Mouse (Mus musculus): ENCODE measurements around the gene Tipin. TPM values are rescaled to one million over a fixed set of nuclear protein-coding genes. Genes with fewer than 3 reads are reported as not detected.
A peak's percentile ranks its signal among the peaks of the same experiment; 100 is the strongest.

The Tipin gene
- total and polyA plus RNA-seq, 3 experiments = 179 to 443 (median 204) TPM

DNA sequence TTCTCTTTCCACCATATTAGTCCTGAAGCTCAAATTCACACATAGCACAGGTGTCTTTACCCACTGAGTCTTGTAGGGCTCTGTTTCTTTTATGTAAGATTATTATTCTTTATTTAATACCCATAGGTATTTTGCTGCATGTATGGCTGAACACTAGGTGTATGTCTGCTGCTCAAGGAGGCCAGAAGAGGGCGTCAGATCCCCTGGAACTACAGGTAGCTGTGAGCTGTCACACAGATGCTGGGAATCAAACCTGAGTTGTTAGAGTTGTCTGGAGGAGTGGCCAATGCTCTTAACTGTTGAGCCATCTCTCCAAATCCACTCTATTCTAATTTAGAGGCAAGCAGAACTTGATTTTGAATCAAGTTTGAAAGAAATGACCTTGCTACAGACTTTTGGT, 30.7 kb downstream of the Tipin start:
- H3K27me3 ChIP-seq (replicated peaks) = no peaks in the 10 kb centered on the region
- H3K27ac ChIP-seq (ENCODE audit: insufficient read depth, low read depth) = no peak overlapping the region
- no peak overlapping the region for H3K4me3 ChIP-seq (replicated peaks in 1 of 3; ENCODE audit: low read depth in 2 of 3, low read length in 2 of 3, poor library complexity in 1 of 3)
- H3K9ac ChIP-seq (ENCODE audit: insufficient read depth, low read depth) = no peak overlapping the region
- no peaks in the 10 kb centered on the region for H3K9me3 ChIP-seq (replicated peaks; ENCODE audit: low read length)
- no peaks in the 10 kb centered on the region for H3K4me1 ChIP-seq (ENCODE audit: control insufficient read depth in 1 of 2, insufficient read depth in 2 of 2)
- in situ Hi-C loops (cut with MboI; ENCODE audit: low pct_ligation_motif_present, low pct_unique_long_range_greater_than_20kb, low sequenced_read_pairs) = loop anchor here (25.0 kb wide), 1 partner anchor 625 kb away; no protein-coding TSS in a partner anchor
- H3K79me2 ChIP-seq (replicated peaks; ENCODE audit: control insufficient read depth, extremely low read depth, insufficient read depth, poor library complexity, severe bottlenecking) = no peaks in the 10 kb centered on the region
- no peak overlapping the region for H3K4me2 ChIP-seq (ENCODE audit: insufficient read depth, low read depth, poor library complexity, severe bottlenecking)
- dilution Hi-C loops (cut with MboI; ENCODE audit: extremely low pct_ligation_motif_present, extremely low pct_unique_long_range_greater_than_20kb, low sequenced_read_pairs) = no loop called here
- peaks cover 24 to 70% of the 10 kb centered on the region in 2 experiments for H3K36me3 ChIP-seq (replicated peaks in 1 of 2; ENCODE audit: control insufficient read depth in 1 of 2, insufficient read depth in 1 of 2, low read length in 1 of 2)
- DNase-seq (ENCODE audit: extremely low read depth) = peak; percentile 16
- TF ChIP-seq RAD21 (IDR thresholded peaks at IDR 0.05; ENCODE audit: low read depth, low read length) = peak; percentile 33
- TF ChIP-seq SMC3 (IDR thresholded peaks at IDR 0.05; ENCODE audit: low read depth, low read length) = 0 out of 2 replicates have a peak, but pooled peaks have one; percentile 16
- TF ChIP-seq KAT2A (IDR thresholded peaks at IDR 0.05; ENCODE audit: insufficient replicate concordance, low read length) = no peak
- TF ChIP-seq CTCF (conservative IDR thresholded peaks at IDR 0.05 in 1 of 2, IDR thresholded peaks at IDR 0.05 in 1 of 2; ENCODE audit: low read depth in 2 of 2, low read length in 2 of 2) = peak in 1 of 2 experiments; percentile 56; a peak in 2 of 4 replicates

DNA sequence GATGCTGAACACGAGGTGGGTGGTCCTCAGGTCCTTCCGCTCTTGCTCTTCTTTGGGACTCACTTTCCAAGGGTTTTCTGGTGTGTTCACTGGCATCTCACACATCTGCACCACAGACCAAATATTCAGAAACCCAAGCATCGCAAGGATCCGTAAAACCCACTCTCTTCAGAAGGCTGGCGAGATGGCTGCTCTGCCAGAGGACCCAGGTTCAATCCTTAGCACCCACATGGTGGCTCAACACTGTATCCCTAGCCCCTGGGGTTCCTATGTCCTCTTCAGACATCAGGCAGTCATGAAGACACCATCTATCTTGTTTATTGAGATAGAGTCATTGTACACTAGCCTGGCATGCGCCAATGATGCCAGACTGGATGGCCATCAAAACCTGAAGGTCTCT, 33.3 kb downstream of the Tipin start:
- DNase-seq (ENCODE audit: extremely low read depth) = no peak
- TF ChIP-seq GABPA (IDR thresholded peaks at IDR 0.05; ENCODE audit: insufficient replicate concordance, low read depth, low read length) (no peak), BHLHE40 (IDR thresholded peaks at IDR 0.05; ENCODE audit: low read depth, low read length) (no peak), EP300 (IDR thresholded peaks at IDR 0.05; ENCODE audit: low read length) (no peak), HCFC1 (IDR thresholded peaks at IDR 0.05; ENCODE audit: low read depth, low read length) (no peak), MEF2A (IDR thresholded peaks at IDR 0.05; ENCODE audit: borderline replicate concordance, low read depth, low read length) (no peak), CHD2 (IDR thresholded peaks at IDR 0.05; ENCODE audit: low read length) (no peak), USF2 (conservative IDR thresholded peaks at IDR 0.05; ENCODE audit: low read depth, low read length) (no peak), ZNF384 (IDR thresholded peaks at IDR 0.05; ENCODE audit: low read depth, low read length) (no peak)
- H3K4me1 ChIP-seq (ENCODE audit: control insufficient read depth in 1 of 2, insufficient read depth in 2 of 2) = no peaks in the 10 kb centered on the region
- no peak overlapping the region for H3K4me3 ChIP-seq (replicated peaks in 1 of 3; ENCODE audit: low read depth in 2 of 3, low read length in 2 of 3, poor library complexity in 1 of 3)
- no peak overlapping the region for H3K27ac ChIP-seq (ENCODE audit: insufficient read depth, low read depth)
- in situ Hi-C loops (cut with MboI; ENCODE audit: low pct_ligation_motif_present, low pct_unique_long_range_greater_than_20kb, low sequenced_read_pairs) (loop anchor here (25.0 kb wide), 1 partner anchor 623 kb away; no protein-coding TSS in a partner anchor), dilution Hi-C loops (cut with MboI; ENCODE audit: extremely low pct_ligation_motif_present, extremely low pct_unique_long_range_greater_than_20kb, low sequenced_read_pairs) (no loop called here)
- H3K9me3 ChIP-seq (replicated peaks; ENCODE audit: low read length) = no peaks in the 10 kb centered on the region
- no peak overlapping the region for H3K4me2 ChIP-seq (ENCODE audit: insufficient read depth, low read depth, poor library complexity, severe bottlenecking)
- no peaks in the 10 kb centered on the region for H3K79me2 ChIP-seq (replicated peaks; ENCODE audit: control insufficient read depth, extremely low read depth, insufficient read depth, poor library complexity, severe bottlenecking)
- no peaks in the 10 kb centered on the region for H3K27me3 ChIP-seq (replicated peaks)
- H3K36me3 ChIP-seq (replicated peaks in 1 of 2; ENCODE audit: control insufficient read depth in 1 of 2, insufficient read depth in 1 of 2, low read length in 1 of 2) = peaks cover 22 to 72% of the 10 kb centered on the region in 2 experiments
- H3K9ac ChIP-seq (ENCODE audit: insufficient read depth, low read depth) = no peak overlapping the region

DNA sequence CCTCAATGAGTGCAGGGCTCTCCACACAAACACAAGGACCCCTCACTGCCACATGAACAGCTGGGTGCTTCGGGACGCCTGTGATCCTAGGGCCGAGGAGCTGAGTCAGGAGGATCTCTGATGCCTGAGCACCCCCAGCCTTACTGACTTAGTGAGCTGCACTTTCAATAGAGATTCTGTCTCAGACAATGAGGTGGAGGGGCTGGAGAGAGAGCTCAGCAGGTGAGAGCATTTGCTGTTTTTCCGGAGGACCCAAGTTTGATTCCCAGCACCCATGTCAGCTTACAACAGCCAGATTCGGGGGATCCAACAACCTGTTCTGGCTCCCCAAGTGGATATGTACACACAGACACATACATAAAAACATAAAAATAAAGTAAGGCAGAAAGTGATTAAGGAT, 35.6 kb downstream of the Tipin start:
- Histone ChIP-seq H3K9me3 (replicated peaks; ENCODE audit: low read length) (no peaks in the 10 kb centered on the region), H3K4me3 (replicated peaks in 1 of 3; ENCODE audit: low read depth in 2 of 3, low read length in 2 of 3, poor library complexity in 1 of 3) (no peak overlapping the region), H3K36me3 (replicated peaks in 1 of 2; ENCODE audit: control insufficient read depth in 1 of 2, insufficient read depth in 1 of 2, low read length in 1 of 2) (peaks cover 35 to 77% of the 10 kb centered on the region in 2 experiments), H3K27ac (ENCODE audit: insufficient read depth, low read depth) (no peak overlapping the region), H3K9ac (ENCODE audit: insufficient read depth, low read depth) (no peak overlapping the region), H3K27me3 (replicated peaks) (no peaks in the 10 kb centered on the region), H3K4me1 (ENCODE audit: control insufficient read depth in 1 of 2, insufficient read depth in 2 of 2) (no peaks in the 10 kb centered on the region), H3K79me2 (replicated peaks; ENCODE audit: control insufficient read depth, extremely low read depth, insufficient read depth, poor library complexity, severe bottlenecking) (no peaks in the 10 kb centered on the region), H3K4me2 (ENCODE audit: insufficient read depth, low read depth, poor library complexity, severe bottlenecking) (no peak overlapping the region)
- no peak for DNase-seq (ENCODE audit: extremely low read depth)
- no peak for TF ChIP-seq MXI1 (IDR thresholded peaks at IDR 0.05; ENCODE audit: low read depth, low read length)
- TF ChIP-seq KAT2A (IDR thresholded peaks at IDR 0.05; ENCODE audit: insufficient replicate concordance, low read length) = no peak
- TF ChIP-seq ELF1 (IDR thresholded peaks at IDR 0.05; ENCODE audit: low read depth, low read length) = no peak
- no peak for TF ChIP-seq RCOR1 (conservative IDR thresholded peaks at IDR 0.05; ENCODE audit: low read depth, low read length)
- TF ChIP-seq BHLHE40 (IDR thresholded peaks at IDR 0.05; ENCODE audit: low read depth, low read length) = no peak
- no peak for TF ChIP-seq IRF4 (IDR thresholded peaks at IDR 0.05; ENCODE audit: low read depth, low read length)
- no peak for TF ChIP-seq JUN (IDR thresholded peaks at IDR 0.05; ENCODE audit: insufficient read depth, low read depth, low read length)
- in situ Hi-C loops (cut with MboI; ENCODE audit: low pct_ligation_motif_present, low pct_unique_long_range_greater_than_20kb, low sequenced_read_pairs) = loop anchor here (25.0 kb wide), 1 partner anchor 620 kb away; no protein-coding TSS in a partner anchor
- dilution Hi-C loops (cut with MboI; ENCODE audit: extremely low pct_ligation_motif_present, extremely low pct_unique_long_range_greater_than_20kb, low sequenced_read_pairs) = no loop called here

All from CH12.LX (cell line).